Mouse (Mus musculus) midbrain, embryonic 12.5 days (tissue): Measurements from ENCODE around the gene Naxd. TPM values are rescaled to one million over a fixed set of nuclear protein-coding genes. Genes with fewer than 3 reads are reported as not detected.
"Not testable (repeated sequence)": the region's sequence is repeated elsewhere in the genome, so short reads cannot be mapped to it uniquely, and the experiment has no call there.

Experiments used
- ATAC-seq: fragments of 200-750 bp; cut with Nextera tagmentation; 2 replicates; pipeline ENCODE4 v1.8.0; 2017; ENCODE audit warnings: low read depth, moderate TSS enrichment, moderate library complexity; ENCODE audit not compliant: low FRiP score
- H3K27ac ChIP-seq: fragments of 300-500 bp; sonication (generic); replicated peaks from 2 replicates; pipeline ENCODE4 v1.5.1; 2016; ENCODE audit warnings: mild to moderate bottlenecking
- H3K27me3 ChIP-seq: fragments of 300-500 bp; sonication (generic); 2 replicates; pipeline ENCODE4 v1.6.1; 2016; ENCODE audit warnings: mild to moderate bottlenecking
- H3K36me3 ChIP-seq: fragments of 300-500 bp; sonication (generic); 2 replicates; pipeline ENCODE4 v1.6.1; 2016
- H3K4me1 ChIP-seq: fragments of 300-500 bp; sonication (generic); 2 replicates; pipeline ENCODE4 v1.6.1; 2016
- H3K4me2 ChIP-seq: fragments of 300-500 bp; sonication (generic); replicated peaks from 2 replicates; pipeline ENCODE4 v1.6.1; 2016; ENCODE audit warnings: mild to moderate bottlenecking, moderate library complexity
- H3K4me3 ChIP-seq: fragments of 300-500 bp; sonication (generic); 2 replicates; pipeline ENCODE4 v1.5.1; 2016; ENCODE audit warnings: mild to moderate bottlenecking
- H3K9ac ChIP-seq: fragments of 300-500 bp; sonication (generic); replicated peaks from 2 replicates; pipeline ENCODE4 v1.6.1; 2016; ENCODE audit warnings: mild to moderate bottlenecking, moderate library complexity
- H3K9me3 ChIP-seq: fragments of 300-500 bp; sonication (generic); 2 replicates; pipeline ENCODE4 v1.6.1; 2016; ENCODE audit warnings: mild to moderate bottlenecking
- WGBS: fragments of 180-500 bp; shearing (Covaris S2); methylation state at CpG from one replicate; pipeline ENCODE4 v1.1.7; 2016; 5-methylcytosine and 5-hydroxymethylcytosine counted together
- polyA plus RNA-seq: library from polyadenylated mRNA; unstranded; fragments of >200 nt; fragmentation: Nextera tagmentation; extraction: Ambion mirVana; gene quantifications from 2 replicates; pipeline ENCODE4 v1.2.1, GENCODE M21; 2016

The Naxd gene
- polyA plus RNA-seq, 1 experiment from 2014 or later = 122 TPM

DNA sequence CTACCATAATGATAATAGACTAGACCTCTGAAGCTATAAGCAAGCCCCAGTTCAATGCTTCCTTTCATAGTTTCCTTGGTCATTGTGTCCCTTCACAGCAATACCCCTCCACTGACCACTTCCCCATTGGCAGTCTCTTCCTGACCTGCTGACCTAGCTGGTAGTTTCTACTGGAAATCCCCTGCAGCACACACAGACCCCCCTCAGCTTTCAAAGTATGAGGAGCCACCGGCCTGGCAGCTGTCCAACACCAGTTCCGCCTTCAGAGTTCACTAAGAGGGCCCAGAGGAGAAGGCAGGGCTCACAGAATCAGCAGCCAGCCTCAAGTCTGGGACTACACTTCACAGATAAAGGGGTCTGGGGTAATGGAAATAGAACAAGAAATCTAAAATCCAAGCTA is 36.4 kb upstream of the Naxd start:
- H3K4me2 ChIP-seq = no peak overlapping the region
- 43% methylated on average over 2 of the region's 2 CpGs for WGBS
- no peak for ATAC-seq
- H3K9ac ChIP-seq = no peak overlapping the region
- no peaks in the 10 kb centered on the region for H3K27me3 ChIP-seq
- H3K27ac ChIP-seq = no peak overlapping the region
- H3K4me1 ChIP-seq = peaks cover 4% of the 10 kb centered on the region
- H3K9me3 ChIP-seq = 0 out of 2 replicates have a peak, but pooled peaks cover 4% of the 10 kb centered on the region
- H3K4me3 ChIP-seq = no peak overlapping the region
- H3K36me3 ChIP-seq = no peaks in the 10 kb centered on the region

- 0 out of 2 replicates have a peak, but pooled peaks cover 4% of the 10 kb centered on the region for H3K9me3 ChIP-seq
- H3K36me3 ChIP-seq = no peaks in the 10 kb centered on the region
- H3K4me2 ChIP-seq = no peak overlapping the region
- H3K9ac ChIP-seq = no peak overlapping the region
- 86% methylated on average over 2 of the region's 2 CpGs for WGBS
- H3K4me3 ChIP-seq = no peak overlapping the region
- ATAC-seq = no peak
- H3K27ac ChIP-seq = no peak overlapping the region
- no peaks in the 10 kb centered on the region for H3K27me3 ChIP-seq
- peaks cover 8% of the 10 kb centered on the region for H3K4me1 ChIP-seq
Observed at GRCm38 (mm10) chr8:11461847-11462246, 35.5 kb upstream of the Naxd start.

GRCm38 (mm10) chr8:11462641-11463040 is 34.7 kb upstream of the Naxd start:
- Histone ChIP-seq H3K4me3 (no peak overlapping the region), H3K9ac (no peak overlapping the region), H3K27ac (no peak overlapping the region), H3K9me3 (0 out of 2 replicates have a peak, but pooled peaks cover 4% of the 10 kb centered on the region), H3K36me3 (no peaks in the 10 kb centered on the region), H3K4me2 (no peak overlapping the region), H3K4me1 (peaks cover 8% of the 10 kb centered on the region), H3K27me3 (no peaks in the 10 kb centered on the region)
- 95% methylated on average over 4 of the region's 4 CpGs for WGBS
- no peak for ATAC-seq

DNA sequence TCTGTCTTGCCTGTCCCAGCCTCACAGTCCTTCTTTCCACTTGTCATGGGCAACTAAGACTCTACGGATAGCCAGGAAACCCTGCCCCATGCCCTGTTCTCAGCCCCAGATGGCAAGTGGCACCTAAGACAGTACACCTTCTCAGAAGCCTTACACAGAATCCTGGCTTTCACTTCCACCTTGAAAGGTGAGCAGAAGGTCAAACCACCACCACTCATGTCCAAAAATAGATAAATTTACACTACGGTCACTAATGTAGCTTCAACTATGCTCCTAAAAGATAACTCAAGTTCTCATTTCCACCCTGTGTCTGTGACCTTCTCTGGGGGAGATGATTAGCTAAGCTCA is 33.8 kb upstream of the Naxd start:
- no peak for ATAC-seq
- H3K4me1 ChIP-seq = peaks cover 8% of the 10 kb centered on the region
- H3K4me3 ChIP-seq = no peak overlapping the region
- H3K36me3 ChIP-seq = no peaks in the 10 kb centered on the region
- no peak overlapping the region for H3K4me2 ChIP-seq
- no peak overlapping the region for H3K27ac ChIP-seq
- H3K27me3 ChIP-seq = no peaks in the 10 kb centered on the region
- H3K9me3 ChIP-seq = 0 out of 2 replicates have a peak, but pooled peaks cover 4% of the 10 kb centered on the region
- 94% methylated on average over 2 of the region's 2 CpGs for WGBS
- no peak overlapping the region for H3K9ac ChIP-seq

- Histone ChIP-seq H3K4me3 (no peak overlapping the region), H3K27me3 (no peaks in the 10 kb centered on the region), H3K4me1 (peaks cover 8% of the 10 kb centered on the region), H3K27ac (no peak overlapping the region), H3K9ac (no peak overlapping the region), H3K36me3 (no peaks in the 10 kb centered on the region), H3K9me3 (0 out of 2 replicates have a peak, but pooled peaks cover 4% of the 10 kb centered on the region), H3K4me2 (no peak overlapping the region)
- 83% methylated on average over 12 of the region's 12 CpGs for WGBS
- no peak for ATAC-seq
Observed at GRCm38 (mm10) chr8:11463889-11464706, 33.2 kb upstream of the Naxd start.

DNA sequence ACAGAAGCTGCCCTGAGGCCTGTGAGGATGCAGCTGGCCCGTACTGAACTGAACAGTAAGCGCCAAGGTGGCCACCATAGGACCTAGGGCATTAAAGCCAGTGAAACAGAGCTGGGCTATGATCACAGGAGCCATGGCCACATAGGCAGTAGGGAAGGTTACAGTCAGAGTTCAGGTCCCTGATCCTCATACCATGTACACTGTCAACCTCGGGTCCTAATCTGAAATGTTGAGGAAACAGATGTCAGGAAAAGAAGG is 32.7 kb upstream of the Naxd start:
- Histone ChIP-seq H3K4me3 (no peak overlapping the region), H3K9ac (no peak overlapping the region), H3K4me2 (no peak overlapping the region), H3K4me1 (peaks cover 8% of the 10 kb centered on the region), H3K27ac (no peak overlapping the region), H3K9me3 (0 out of 2 replicates have a peak, but pooled peaks cover 4% of the 10 kb centered on the region), H3K36me3 (no peaks in the 10 kb centered on the region), H3K27me3 (no peaks in the 10 kb centered on the region)
- no peak for ATAC-seq
- WGBS = 92% methylated on average over 3 of the region's 3 CpGs

- no peak overlapping the region for H3K9ac ChIP-seq
- H3K27me3 ChIP-seq = 0 out of 2 replicates have a peak, but pooled peaks cover 2% of the 10 kb centered on the region
- H3K4me1 ChIP-seq = peaks cover 8% of the 10 kb centered on the region
- H3K9me3 ChIP-seq = no peaks in the 10 kb centered on the region
- H3K36me3 ChIP-seq = no peaks in the 10 kb centered on the region
- H3K27ac ChIP-seq = no peak overlapping the region; the same call in 1 of the 2 replicates
- ATAC-seq = no peak
- no peak overlapping the region for H3K4me2 ChIP-seq
- 88% methylated on average over 4 of the region's 4 CpGs for WGBS
- H3K4me3 ChIP-seq = no peak overlapping the region
Observed at GRCm38 (mm10) chr8:11465619-11466018, 31.7 kb upstream of the Naxd start.

DNA sequence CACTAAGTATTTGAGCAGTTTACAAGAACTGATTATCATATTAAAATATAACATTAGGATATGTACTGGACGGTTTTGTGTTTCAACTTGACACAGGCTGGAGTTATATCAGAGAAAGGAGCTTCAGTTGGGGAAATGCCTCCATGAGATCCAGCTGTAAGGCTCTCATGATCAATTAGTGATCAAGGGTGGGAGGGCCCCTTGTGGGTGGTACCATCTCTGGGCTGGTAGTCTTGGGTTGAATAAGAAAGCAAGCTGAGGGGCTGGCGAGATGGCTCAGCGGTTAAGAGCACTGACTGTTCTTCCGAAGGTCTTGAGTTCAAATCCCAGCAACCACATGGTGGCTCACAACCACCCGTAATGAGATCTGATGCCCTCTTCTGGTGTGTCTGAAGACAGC is 30.8 kb upstream of the Naxd start:
- H3K4me3 ChIP-seq, H3K4me2 ChIP-seq, H3K9ac ChIP-seq, H3K9me3 ChIP-seq, H3K4me1 ChIP-seq, H3K27me3 ChIP-seq, H3K36me3 ChIP-seq, ATAC-seq, H3K27ac ChIP-seq: not testable (repeated sequence)
- WGBS = 71% methylated on average over 5 of the region's 5 CpGs

- Histone ChIP-seq H3K9me3 (no peaks in the 10 kb centered on the region), H3K4me3 (no peak overlapping the region), H3K27ac (no peak overlapping the region), H3K27me3 (peaks cover 22% of the 10 kb centered on the region), H3K4me2 (no peak overlapping the region), H3K9ac (no peak overlapping the region), H3K36me3 (no peaks in the 10 kb centered on the region), H3K4me1 (peaks cover 8% of the 10 kb centered on the region)
- ATAC-seq = no peak
- WGBS = 12% methylated on average over 3 of the region's 3 CpGs
Observed at GRCm38 (mm10) chr8:11469095-11469494, 28.2 kb upstream of the Naxd start.

DNA sequence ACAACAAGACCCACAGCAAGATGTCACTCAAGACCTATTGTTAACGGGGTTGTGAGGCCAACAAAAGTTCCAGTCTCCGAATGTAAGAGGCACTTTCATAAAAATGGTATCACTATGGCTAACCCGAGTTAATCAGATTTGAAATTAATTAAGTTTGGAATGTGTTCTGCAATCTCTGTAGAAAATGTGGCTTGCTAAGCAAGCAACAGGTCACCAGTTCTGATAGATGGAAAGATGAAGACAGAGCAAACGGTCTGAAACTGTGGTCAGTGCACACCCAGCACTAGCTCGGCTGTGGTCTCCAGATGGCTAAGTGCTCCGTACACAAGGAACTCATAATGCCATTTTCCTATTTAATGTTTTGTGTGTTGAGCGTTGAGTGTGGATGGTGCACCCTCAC is 26.6 kb upstream of the Naxd start:
- peaks cover 38% of the 10 kb centered on the region for H3K27me3 ChIP-seq
- peaks cover 6% of the 10 kb centered on the region for H3K4me1 ChIP-seq
- ATAC-seq = no peak
- no peak overlapping the region for H3K9ac ChIP-seq
- no peaks in the 10 kb centered on the region for H3K36me3 ChIP-seq
- H3K9me3 ChIP-seq = no peaks in the 10 kb centered on the region
- H3K27ac ChIP-seq = no peak overlapping the region
- no peak overlapping the region for H3K4me3 ChIP-seq
- H3K4me2 ChIP-seq = no peak overlapping the region
- WGBS = 70% methylated on average over 7 of the region's 7 CpGs

DNA sequence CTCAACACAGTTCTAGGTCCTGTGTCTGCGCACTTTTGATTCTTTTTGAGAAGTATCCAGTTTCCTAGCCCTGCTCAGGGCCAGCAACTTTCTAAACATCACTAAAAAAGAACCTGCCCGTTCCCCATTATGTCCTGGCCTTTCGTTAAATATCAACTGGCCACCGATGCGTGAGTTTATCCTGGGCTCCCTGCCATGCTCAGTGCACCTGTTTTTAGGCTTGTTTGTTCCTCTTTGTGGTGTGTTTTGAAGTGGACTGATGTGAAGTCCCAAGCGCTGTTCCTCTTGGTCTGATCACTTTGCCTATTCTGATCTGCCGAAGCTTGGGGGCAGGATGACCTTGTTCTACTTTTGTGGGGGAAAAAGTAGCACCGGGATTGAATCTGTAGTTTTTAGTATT is 26.0 kb upstream of the Naxd start:
- Histone ChIP-seq H3K4me2 (no peak overlapping the region), H3K36me3 (no peaks in the 10 kb centered on the region), H3K4me3 (no peak overlapping the region), H3K9me3 (no peaks in the 10 kb centered on the region), H3K4me1 (peaks cover 1% of the 10 kb centered on the region; the same call in 1 of the 2 replicates), H3K27me3 (peaks cover 44% of the 10 kb centered on the region), H3K27ac (no peak overlapping the region), H3K9ac (no peak overlapping the region)
- ATAC-seq = no peak
- WGBS = 43% methylated on average over 8 of the region's 8 CpGs

GRCm38 (mm10) chr8:11473072-11473471 is 24.2 kb upstream of the Naxd start:
- Histone ChIP-seq H3K4me2 (no peak overlapping the region), H3K9ac (no peak overlapping the region), H3K4me3 (no peak overlapping the region), H3K27ac (no peak overlapping the region), H3K4me1 (peaks cover 14% of the 10 kb centered on the region), H3K9me3 (no peaks in the 10 kb centered on the region), H3K36me3 (no peaks in the 10 kb centered on the region), H3K27me3 (peaks cover 62% of the 10 kb centered on the region)
- WGBS = 46% methylated on average over 4 of the region's 4 CpGs
- ATAC-seq = no peak

DNA sequence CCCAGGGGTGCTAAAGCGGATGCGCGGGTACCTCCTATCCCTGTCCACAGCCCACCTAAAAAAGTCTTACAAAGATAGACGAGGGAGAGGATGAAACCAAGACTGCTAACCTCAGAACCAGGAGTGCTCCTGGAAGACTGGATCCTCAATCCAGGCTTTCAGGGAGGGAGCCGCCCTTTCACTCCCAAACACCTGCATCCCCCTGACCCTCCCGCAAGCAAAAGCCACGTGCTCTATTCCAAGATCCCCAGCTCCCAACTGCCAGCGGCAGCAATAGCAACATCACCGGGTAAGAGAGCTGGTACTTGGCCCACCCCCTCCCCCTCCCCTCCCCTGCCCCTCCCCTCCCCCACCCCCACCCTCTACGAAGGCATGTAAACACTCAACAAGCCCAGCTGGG is 21.9 kb upstream of the Naxd start:
- H3K4me1 ChIP-seq = peaks cover 21% of the 10 kb centered on the region
- no peak for ATAC-seq
- H3K9ac ChIP-seq = no peak overlapping the region
- no peak overlapping the region for H3K4me3 ChIP-seq
- no peaks in the 10 kb centered on the region for H3K36me3 ChIP-seq
- no peak overlapping the region for H3K27ac ChIP-seq
- peaks cover 85% of the 10 kb centered on the region for H3K27me3 ChIP-seq
- H3K9me3 ChIP-seq = no peaks in the 10 kb centered on the region
- WGBS = 9% methylated on average over 9 of the region's 10 CpGs
- no peak overlapping the region for H3K4me2 ChIP-seq
